Mouse (Mus musculus) hindbrain, embryonic 14.5 days (tissue): Measurements from ENCODE around the gene Zbtb32. TPM values are rescaled to one million over a fixed set of nuclear protein-coding genes. Genes with fewer than 3 reads are reported as not detected.
A peak's percentile ranks its signal among the peaks of the same experiment; 100 is the strongest.

Experiments
- ATAC-seq: fragments of 200-750 bp; cut with Nextera tagmentation; 2 replicates; pipeline ENCODE4 v1.8.0; 2017; ENCODE audit warnings: moderate number of reproducible peaks, mild to moderate bottlenecking, moderate TSS enrichment, moderate library complexity; ENCODE audit not compliant: low FRiP score
- DNase-seq: peaks from one replicate; pipeline ENCODE4 v3.0.0-alpha.2; 2015; ENCODE audit warnings: low spot score
- H3K27ac ChIP-seq: fragments of 300-500 bp; sonication (generic); 2 replicates; pipeline ENCODE4 v1.5.1; 2014; ENCODE audit warnings: mild to moderate bottlenecking, moderate library complexity
- H3K27me3 ChIP-seq: fragments of 300-500 bp; sonication (generic); 2 replicates; pipeline ENCODE4 v1.6.1; 2014; ENCODE audit warnings: mild to moderate bottlenecking, low read length, mixed read lengths; ENCODE audit not compliant: control insufficient read depth, insufficient read depth
- H3K36me3 ChIP-seq: fragments of 300-500 bp; sonication (generic); replicated peaks from 2 replicates; pipeline ENCODE4 v1.6.1; 2014; ENCODE audit not compliant: control insufficient read depth, insufficient read depth
- H3K4me1 ChIP-seq: fragments of 300-500 bp; sonication (generic); replicated peaks from 2 replicates; pipeline ENCODE4 v1.6.1; 2014; ENCODE audit warnings: antibody characterized with exemption, low read length, mixed read lengths; ENCODE audit not compliant: control insufficient read depth, insufficient read depth
- H3K4me2 ChIP-seq: fragments of 300-500 bp; sonication (generic); replicated peaks from 2 replicates; pipeline ENCODE4 v1.6.1; 2014; ENCODE audit warnings: mild to moderate bottlenecking, moderate library complexity
- H3K4me3 ChIP-seq: fragments of 300-500 bp; sonication (generic); replicated peaks from 2 replicates; pipeline ENCODE4 v1.5.1; 2014; ENCODE audit warnings: mild to moderate bottlenecking, low read length
- H3K9ac ChIP-seq: fragments of 300-500 bp; sonication (generic); 2 replicates; pipeline ENCODE4 v1.6.1; 2014
- H3K9me3 ChIP-seq: fragments of 300-500 bp; sonication (generic); 2 replicates; pipeline ENCODE4 v1.6.1; 2016; ENCODE audit warnings: low read length; ENCODE audit not compliant: control insufficient read depth
- WGBS: fragments of 180-500 bp; shearing (Covaris S2); extraction: QIAGEN DNeasy Blood & Tissue Kit; methylation state at CpG from one replicate; pipeline ENCODE4 v1.1.7; 2014; 5-methylcytosine and 5-hydroxymethylcytosine counted together
- polyA plus RNA-seq: library from polyadenylated mRNA; unstranded; fragments of >200 nt; fragmentation: Nextera tagmentation; extraction: Ambion mirVana; gene quantifications from 2 replicates; pipeline ENCODE4 v1.2.1, GENCODE M21; 2014

Gene Zbtb32
- polyA plus RNA-seq, 1 experiment from 2014 or later = 0.35 TPM

DNA sequence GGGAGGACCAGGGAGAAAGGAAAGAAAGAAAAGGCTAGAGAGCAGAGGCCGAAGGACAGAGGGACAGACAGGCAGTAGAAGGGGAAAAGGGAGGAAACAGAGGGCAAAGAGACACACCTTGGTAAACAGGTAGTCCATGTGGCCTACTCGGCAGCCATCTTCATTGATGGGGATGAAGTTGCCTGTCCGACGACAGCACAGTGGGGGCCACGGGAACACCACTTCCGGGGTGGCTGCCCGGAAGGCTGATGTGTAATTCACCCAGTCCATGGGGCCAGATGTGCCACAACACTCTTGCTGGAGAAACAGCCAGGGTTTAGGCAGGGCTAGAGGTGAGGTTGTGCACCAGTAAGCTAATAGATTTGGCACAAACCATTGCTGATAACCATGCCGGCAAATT lies 6.2 kb upstream of the Zbtb32 start:
- WGBS = 91% methylated on average over 8 of the region's 8 CpGs
- Histone ChIP-seq H3K9ac (no peak overlapping the region), H3K9me3 (no peaks in the 10 kb centered on the region)

DNA sequence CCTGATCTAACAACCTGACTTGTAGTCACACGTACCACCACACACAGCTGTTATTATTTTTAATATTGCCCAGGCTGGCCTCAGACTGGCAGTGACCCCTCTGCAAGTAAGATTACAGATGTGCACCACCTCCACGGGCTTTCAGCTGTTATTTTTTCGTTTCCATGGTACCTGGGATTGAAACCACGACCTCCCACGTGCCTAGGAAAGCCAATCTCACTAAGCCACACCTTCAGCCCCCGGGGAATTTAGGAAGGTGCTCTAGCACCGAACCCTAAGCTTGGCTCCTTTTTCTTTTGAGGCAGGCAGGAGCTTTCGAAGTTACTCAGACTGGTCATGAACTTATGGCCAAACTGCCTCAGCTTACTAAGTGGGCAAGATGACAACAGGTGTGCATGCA lies 5.7 kb upstream of the Zbtb32 start:
- Histone ChIP-seq H3K27ac (no peak overlapping the region), H3K9me3 (no peaks in the 10 kb centered on the region), H3K27me3 (no peaks in the 10 kb centered on the region), H3K4me3 (no peak overlapping the region), H3K4me2 (no peak overlapping the region), H3K36me3 (no peaks in the 10 kb centered on the region), H3K4me1 (peaks cover 8% of the 10 kb centered on the region; the same call in 1 of the 2 replicates), H3K9ac (no peak overlapping the region)
- WGBS = 69% methylated on average over 8 of the region's 8 CpGs
- DNase-seq = no peak
- ATAC-seq = no peak

More for the DNA sequence above, 6.2 kb upstream of the Zbtb32 start:
- Histone ChIP-seq H3K4me1 (peaks cover 4% of the 10 kb centered on the region; the same call in 1 of the 2 replicates), H3K27ac (no peak overlapping the region), H3K4me3 (no peak overlapping the region), H3K36me3 (no peaks in the 10 kb centered on the region), H3K27me3 (no peaks in the 10 kb centered on the region), H3K4me2 (no peak overlapping the region)
- ATAC-seq (no peak), DNase-seq (no peak)

DNA sequence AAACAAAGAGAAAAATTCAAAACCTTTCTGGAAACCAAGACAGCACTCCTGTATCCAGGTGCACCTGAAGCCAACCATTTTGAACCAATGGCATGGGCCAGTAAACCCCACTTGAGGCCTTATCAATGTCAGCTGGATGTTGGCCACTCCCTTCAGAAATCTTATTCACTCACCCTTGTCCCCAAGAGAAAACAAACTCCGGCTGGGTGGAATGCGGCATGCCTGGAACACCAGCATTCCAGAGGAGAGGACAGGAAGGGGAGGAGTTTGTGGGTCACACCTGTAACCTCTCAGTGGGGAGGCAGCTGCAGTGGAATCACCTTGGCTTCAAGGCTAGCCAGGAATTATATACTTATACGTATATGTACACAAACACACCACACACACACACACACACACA lies 3.9 kb upstream of the Zbtb32 start:
- Histone ChIP-seq H3K9me3 (no peaks in the 10 kb centered on the region), H3K9ac (no peak overlapping the region), H3K4me1 (peaks cover 8% of the 10 kb centered on the region; the same call in 1 of the 2 replicates), H3K36me3 (no peaks in the 10 kb centered on the region), H3K27me3 (no peaks in the 10 kb centered on the region), H3K4me2 (no peak overlapping the region), H3K27ac (no peak overlapping the region), H3K4me3 (no peak overlapping the region)
- WGBS = 58% methylated on average over 3 of the region's 3 CpGs
- ATAC-seq (no peak), DNase-seq (no peak)

DNA sequence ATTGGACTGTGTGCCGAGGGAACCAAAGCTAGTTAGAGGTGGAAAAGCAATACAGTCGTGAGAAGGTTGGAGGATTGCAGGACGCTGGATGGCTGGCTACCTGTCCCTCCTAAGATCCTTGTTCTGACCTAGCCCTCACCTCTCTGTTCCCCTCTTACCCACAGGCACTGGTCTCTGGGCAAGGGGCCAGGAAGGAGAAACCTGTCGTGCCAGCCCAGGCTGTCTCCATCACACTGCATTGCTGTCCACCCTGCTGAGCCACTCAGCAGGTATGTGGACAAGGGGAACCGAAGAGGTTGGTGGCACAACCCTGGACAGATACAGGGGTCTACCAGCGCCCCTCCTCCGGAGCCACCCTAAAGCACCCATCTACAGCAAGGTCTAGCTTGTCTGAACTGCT lies 1.9 kb upstream of the Zbtb32 start:
- Histone ChIP-seq H3K9me3 (no peaks in the 10 kb centered on the region), H3K27ac (no peak overlapping the region), H3K27me3 (no peaks in the 10 kb centered on the region), H3K4me2 (peak overlapping the region; percentile 48; the same call in 1 of the 2 replicates), H3K4me1 (peaks cover 8% of the 10 kb centered on the region; the same call in 1 of the 2 replicates), H3K4me3 (no peak overlapping the region), H3K9ac (no peak overlapping the region), H3K36me3 (no peaks in the 10 kb centered on the region)
- ATAC-seq (no peak), DNase-seq (no peak)
- whole genome bisulfite sequencing = 75% methylated on average over 7 of the region's 7 CpGs

DNA sequence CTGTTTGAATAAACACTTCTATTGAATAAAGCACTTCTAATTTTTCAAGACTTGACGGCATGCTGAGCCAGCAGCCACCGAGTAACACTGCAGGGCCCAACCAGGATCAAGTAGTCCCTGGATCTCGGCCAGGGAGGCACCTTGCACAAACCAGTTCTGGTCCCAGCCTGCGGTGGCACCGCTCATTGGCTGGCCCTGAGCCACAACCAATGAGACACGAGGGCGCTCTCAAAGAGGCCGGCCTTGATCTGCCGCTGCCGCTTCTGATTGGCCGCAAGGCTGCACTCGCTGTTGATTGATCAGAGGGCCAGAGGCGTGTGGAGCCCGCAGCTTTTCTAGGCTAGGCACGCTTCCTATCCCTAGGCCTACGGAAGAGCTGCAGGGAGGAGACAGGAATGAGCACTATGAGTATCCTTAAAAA lies 1.2 kb upstream of the Zbtb32 start:
- H3K9me3 ChIP-seq = no peaks in the 10 kb centered on the region
- H3K36me3 ChIP-seq = no peaks in the 10 kb centered on the region
- 2% methylated on average over 16 of the region's 16 CpGs for WGBS
- no peaks in the 10 kb centered on the region for H3K27me3 ChIP-seq
- peak overlapping the region; percentile 48 for H3K4me2 ChIP-seq
- H3K27ac ChIP-seq = peak overlapping the region; percentile 39; the same call in 1 of the 2 replicates
- no peak overlapping the region for H3K4me3 ChIP-seq
- H3K4me1 ChIP-seq = peaks cover 8% of the 10 kb centered on the region; the same call in 1 of the 2 replicates
- ATAC-seq (peak; percentile 98), DNase-seq (peak; percentile 92)
- H3K9ac ChIP-seq = no peak overlapping the region

DNA sequence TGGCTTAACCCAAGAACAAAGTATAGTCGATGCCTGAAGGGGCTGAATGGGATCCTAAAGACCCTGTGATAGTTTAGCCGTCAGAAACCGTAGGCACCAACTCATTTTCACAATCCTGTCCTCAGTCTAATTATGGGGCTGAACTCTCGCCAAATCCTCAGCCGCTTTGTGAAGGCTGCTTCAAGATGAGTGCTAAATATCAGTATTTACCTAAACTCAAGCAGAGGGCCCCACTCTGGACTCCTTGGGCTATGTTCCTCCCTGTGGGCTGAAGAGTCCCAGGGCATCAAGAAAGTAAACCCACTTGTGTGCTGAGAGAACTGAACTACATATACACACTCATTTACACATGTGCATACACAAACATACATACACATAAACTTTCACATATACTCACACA lies 1.9 kb downstream of the Zbtb32 start:
- no peak for ATAC-seq
- Histone ChIP-seq H3K36me3 (no peaks in the 10 kb centered on the region), H3K9ac (no peak overlapping the region), H3K4me3 (no peak overlapping the region), H3K9me3 (no peaks in the 10 kb centered on the region), H3K27me3 (no peaks in the 10 kb centered on the region), H3K27ac (no peak overlapping the region), H3K4me2 (no peak overlapping the region), H3K4me1 (peaks cover 8% of the 10 kb centered on the region; the same call in 1 of the 2 replicates)
- 81% methylated on average over 5 of the region's 5 CpGs for WGBS
- DNase-seq = no peak

DNA sequence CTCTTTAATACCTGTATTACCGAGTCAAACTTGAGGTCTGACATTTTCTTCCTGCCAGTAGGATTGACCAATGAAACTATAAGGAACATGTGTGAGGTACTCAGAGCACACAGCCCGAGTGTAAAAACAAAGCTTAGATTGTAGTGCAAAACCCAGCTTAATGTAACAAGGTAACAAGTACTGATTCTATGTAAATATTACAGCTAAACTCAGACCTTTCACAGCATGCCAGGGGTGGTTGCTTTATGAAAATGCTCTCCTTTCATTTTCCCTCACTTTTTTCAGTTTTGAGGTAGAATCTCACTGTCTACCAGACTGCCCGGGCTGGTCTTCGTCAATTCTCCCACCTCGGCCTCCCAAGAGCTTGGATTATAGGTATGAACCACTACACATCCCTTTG lies 2.6 kb downstream of the Zbtb32 start:
- ATAC-seq (no peak), DNase-seq (no peak)
- no peak overlapping the region for H3K9ac ChIP-seq
- H3K4me2 ChIP-seq = no peak overlapping the region
- H3K4me1 ChIP-seq = peaks cover 8% of the 10 kb centered on the region; the same call in 1 of the 2 replicates
- no peak overlapping the region for H3K27ac ChIP-seq
- no peak overlapping the region for H3K4me3 ChIP-seq
- no peaks in the 10 kb centered on the region for H3K27me3 ChIP-seq
- H3K36me3 ChIP-seq = no peaks in the 10 kb centered on the region
- WGBS = 85% methylated on average over 5 of the region's 5 CpGs
- H3K9me3 ChIP-seq = no peaks in the 10 kb centered on the region

DNA sequence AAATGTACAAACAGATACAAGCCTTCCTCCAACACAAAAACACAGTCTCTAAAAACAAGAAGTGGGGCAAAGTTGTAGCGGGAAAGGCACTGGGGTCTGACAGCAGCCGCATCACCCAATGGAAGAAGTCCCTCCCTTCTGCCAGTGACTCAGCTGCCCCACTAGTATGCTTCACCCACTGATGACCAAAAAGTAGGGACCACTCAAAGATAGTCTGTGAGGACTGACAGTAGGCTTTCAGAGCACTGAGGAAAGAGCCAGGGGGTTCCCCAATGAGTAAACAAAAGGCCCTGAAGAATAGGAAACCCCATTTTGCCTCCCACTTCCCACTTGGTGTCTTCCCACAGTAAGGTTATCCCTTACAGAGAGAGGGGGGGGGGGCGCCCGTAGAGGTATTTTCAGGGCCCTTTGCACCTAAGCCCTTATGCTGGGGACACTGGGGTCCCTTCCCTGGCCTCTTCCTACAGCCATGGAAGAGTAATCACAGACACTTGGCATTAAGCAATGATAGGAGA lies 4.1 kb downstream of the Zbtb32 start:
- DNase-seq (no peak), ATAC-seq (no peak)
- H3K9ac ChIP-seq = no peak overlapping the region
- no peaks in the 10 kb centered on the region for H3K36me3 ChIP-seq
- H3K27ac ChIP-seq = no peak overlapping the region
- peaks cover 2% of the 10 kb centered on the region; the same call in 1 of the 2 replicates for H3K4me1 ChIP-seq
- H3K4me3 ChIP-seq = no peak overlapping the region
- no peaks in the 10 kb centered on the region for H3K27me3 ChIP-seq
- no peaks in the 10 kb centered on the region for H3K9me3 ChIP-seq
- WGBS = 69% methylated on average over 4 of the region's 4 CpGs
- H3K4me2 ChIP-seq = no peak overlapping the region

DNA sequence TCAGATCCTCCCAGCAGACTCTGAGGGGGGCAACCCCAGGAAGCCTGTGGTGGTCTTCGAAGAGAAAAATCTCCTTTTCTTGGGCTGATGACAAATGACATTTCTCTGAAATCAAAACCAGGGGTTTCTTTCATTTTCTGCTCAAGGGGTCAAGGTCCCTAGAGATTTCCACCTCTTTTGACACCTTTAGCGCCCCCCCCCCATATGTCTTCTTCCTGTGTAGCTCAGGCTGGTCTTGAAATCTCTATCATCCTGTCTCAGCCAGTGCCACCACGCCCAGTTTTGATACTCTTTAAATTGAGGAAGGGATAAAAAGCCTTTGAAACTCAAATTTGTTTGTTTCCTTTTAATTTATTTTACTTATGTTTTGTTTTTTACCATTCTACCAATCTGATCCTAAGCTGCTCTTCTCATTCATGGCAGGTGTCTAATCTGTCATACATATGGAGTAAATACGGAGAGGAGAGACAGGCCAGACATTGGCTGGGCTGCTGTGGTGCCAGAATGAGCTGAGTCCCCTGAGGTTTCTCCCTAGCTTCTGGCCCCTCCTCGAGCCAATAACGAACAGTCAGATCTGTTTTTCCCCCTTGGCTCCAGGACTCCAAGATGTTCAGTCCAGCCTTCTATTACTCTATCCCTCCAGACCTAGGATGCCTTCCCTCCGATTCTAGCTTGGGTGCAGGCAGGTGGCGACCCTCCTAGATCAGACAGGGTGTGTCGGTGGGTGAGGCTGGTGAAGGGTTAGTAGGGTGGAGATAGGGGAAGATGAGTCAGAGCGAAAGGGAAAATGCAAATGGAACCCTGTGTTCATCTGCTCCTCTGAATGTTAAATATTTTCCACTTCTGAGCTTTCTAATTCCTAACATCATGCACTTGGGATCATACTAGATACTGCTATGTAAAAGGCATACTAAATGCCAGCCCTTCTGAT lies 4.9 kb downstream of the Zbtb32 start:
- WGBS = 69% methylated on average over 10 of the region's 10 CpGs
- ATAC-seq (no peak), DNase-seq (no peak)
- no peak overlapping the region for H3K4me2 ChIP-seq
- no peaks in the 10 kb centered on the region for H3K27me3 ChIP-seq
- H3K27ac ChIP-seq = no peak overlapping the region
- no peaks in the 10 kb centered on the region for H3K36me3 ChIP-seq
- no peak overlapping the region for H3K4me3 ChIP-seq
- no peaks in the 10 kb centered on the region; the same call in 1 of the 2 replicates for H3K4me1 ChIP-seq
- H3K9ac ChIP-seq = no peak overlapping the region
- no peaks in the 10 kb centered on the region for H3K9me3 ChIP-seq
